Mouse (Mus musculus) NIH3T3 (cell line): Measurements from ENCODE around the gene Dgkd.

ENCODE experiments used
- DNase-seq: peaks from one replicate; pipeline ENCODE4 v3.0.0-alpha.2; 2012; ENCODE audit warnings: low read depth

Gene Dgkd

DNA sequence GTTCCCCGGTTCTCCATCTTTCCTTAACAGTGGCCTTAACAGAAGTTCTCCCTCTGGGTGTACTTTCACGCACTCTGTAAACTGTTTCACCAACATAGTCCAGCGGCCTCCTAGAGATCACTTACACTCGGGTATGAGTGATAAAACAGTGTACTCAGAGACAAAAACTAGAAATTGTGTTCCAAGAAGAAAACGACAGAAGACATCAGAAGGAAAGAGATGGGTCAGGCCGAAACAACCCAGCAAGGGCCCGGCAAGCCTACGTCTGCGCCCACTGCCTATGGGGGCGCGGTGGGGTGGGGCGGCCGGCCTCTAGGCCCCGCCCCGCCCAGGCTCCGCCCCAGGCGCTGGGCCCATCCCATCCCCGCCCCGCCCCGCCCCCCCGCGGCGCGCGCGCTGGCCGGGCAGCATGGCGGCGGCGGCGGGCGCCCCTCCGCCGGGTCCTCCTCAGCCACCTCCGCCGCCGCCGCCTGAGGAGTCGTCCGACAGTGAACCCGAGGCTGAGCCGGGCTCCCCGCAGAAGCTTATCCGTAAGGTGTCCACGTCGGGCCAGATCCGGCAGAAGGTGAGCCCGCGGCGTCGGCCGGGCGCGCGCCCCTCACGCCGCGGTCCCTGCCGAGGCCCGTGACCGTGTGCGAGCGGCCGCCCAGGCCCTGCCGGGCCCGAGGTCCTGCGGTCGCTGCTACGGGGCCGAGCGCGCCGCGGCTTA lies at the start of gene Dgkd:
Gene Dgkd, plus strand, starts transcription at position 396 of the 709 bp plus-strand sequence.
- DNase-seq: peak; percentile 96

DNA sequence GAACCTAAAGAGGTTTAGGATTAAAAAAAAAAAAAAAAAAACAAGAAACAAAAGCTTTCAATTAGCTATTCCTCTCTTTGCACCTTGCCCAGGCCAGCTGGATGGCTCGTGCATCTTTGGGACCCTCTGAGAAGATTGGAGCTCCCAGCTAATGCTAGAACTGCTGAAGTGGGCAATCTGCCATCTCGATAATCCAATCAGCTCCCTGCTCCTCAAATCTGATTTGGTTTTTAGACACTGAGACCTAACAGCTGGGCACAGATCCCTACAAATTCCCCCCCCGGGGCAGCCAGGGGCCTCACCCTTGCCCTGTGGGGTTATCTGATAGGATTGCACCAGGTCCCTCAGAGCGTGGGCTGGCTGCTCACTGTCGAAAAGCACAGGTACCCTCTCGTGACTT lies 49.5 kb upstream of the Dgkd start, which contains the start of gene Sag:
Gene Sag, plus strand, starts transcription at position 105 of the 400 bp plus-strand sequence.
- DNase-seq: no peak

DNA sequence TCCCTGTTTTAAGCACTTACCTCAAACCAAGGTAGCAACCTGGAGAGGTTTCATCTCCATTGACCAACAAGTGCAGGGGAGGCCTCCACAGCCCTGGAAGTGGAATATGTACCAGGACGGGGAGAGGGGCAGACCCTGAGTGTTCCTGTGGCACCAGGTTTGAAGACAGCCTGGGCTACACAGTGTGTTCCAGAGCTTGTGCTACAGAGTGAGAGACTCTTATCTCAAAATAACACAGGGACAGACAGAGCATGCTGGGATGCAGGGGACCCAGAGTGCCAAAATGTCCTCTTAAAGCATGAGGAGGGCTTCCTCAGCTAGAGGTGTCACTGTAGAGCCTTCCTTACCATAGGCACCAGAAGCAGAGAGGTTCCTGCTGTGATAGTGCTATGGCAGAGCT lies 45.3 kb upstream of the Dgkd start:
- DNase-seq: no peak

DNA sequence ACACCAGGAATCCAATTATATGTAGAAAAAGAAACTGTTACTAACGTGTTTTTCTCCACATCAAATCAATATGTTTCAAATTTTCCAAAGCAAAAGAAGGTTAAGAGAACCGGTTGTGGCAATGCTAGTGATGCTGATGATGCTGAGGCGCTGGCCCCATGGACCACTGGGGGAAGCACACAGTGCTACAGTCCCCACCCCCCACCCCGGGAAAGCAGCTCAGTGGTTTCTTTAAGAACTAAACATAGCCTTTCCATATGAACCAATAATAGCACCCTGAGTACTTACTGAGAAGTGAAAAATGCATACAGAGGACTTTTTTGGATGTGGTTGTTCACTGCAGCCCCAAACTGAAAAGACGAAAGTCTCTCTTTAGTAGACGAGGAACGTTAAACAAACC lies 41.7 kb upstream of the Dgkd start:
- DNase-seq: no peak

DNA sequence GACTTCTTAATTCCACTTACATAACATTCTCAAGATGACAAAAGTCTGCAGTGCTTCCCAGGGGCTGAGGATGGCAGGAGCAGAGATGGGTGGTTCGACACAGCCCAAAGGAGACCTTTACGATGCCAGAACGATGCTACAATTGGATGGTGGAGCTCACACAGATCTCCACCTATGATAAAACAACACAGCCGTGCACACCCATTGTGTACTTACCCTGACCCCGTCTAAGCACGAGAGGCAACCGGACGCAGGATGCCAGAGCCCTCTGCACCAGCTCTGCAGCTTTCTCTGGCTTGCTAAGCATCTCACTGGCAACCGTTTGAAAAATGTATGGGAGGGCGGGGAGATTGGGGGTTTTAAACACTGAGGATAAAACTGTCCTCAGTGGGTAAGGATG lies 41.0 kb upstream of the Dgkd start:
- DNase-seq: no peak

DNA sequence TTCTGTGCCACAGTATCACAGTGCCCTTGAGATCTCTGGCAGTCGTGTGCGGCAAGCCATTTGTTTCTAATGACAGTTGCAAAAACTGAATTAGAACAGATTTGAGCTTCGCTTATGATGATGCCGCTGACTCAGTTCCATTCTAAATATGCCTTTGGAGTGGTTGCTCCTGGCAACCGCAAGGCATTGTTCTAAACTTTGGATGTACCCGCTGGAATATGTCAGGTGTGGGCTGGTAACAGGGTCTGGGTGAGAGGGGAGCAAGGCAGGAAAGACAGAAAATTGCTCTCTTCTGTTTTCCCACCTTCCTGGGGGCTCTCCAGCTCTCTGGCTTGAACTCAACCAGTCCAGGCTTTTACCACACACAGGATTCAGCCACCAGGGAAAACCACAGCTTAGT lies 39.9 kb upstream of the Dgkd start:
- no peak for DNase-seq

DNA sequence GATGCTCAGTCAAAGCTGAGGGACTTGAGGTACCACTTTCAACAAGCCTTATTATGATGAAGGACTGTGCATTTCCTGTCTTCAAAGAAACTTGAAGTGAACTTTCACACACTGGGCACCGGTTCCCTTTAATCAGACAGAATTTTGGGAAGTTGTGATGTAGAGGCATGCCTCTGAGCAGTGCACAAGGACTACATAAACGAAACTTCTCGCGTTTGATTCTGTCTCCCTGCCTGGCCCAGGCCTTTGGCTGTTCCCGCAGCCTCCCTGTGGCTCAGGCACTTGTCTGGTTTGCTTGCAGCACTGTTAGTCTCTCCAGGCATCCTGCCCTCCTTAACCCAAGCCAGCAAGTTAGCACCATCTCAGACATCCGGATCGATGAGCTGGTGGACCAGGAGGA lies 39.4 kb upstream of the Dgkd start:
- no peak for DNase-seq

DNA sequence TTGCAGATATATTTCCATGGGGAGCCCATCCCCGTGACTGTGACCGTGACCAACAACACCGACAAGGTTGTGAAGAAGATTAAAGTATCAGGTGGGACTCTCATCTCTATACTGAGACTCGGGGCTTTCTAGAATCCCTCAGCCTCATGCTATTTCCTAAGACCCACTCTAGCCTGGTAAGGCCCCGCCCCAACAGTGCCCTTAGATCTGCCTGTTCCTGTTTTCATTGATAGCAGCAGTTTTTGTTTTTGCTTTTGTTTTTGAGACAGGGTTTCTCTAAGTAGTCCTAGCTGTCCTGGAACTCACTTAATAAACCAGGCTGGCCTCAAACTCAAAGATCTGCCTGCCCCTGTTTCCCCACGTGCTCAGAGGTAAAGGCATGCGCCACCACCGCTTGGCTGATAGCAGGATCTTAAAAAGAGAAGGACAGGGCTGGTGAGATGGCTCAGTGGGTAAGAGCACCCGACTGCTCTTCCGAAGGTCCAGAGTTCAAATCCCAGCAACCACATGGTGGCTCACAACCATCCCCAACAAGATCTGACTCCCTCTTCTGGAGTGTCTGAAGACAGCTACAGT lies 28.6 kb upstream of the Dgkd start:
- no peak for DNase-seq

DNA sequence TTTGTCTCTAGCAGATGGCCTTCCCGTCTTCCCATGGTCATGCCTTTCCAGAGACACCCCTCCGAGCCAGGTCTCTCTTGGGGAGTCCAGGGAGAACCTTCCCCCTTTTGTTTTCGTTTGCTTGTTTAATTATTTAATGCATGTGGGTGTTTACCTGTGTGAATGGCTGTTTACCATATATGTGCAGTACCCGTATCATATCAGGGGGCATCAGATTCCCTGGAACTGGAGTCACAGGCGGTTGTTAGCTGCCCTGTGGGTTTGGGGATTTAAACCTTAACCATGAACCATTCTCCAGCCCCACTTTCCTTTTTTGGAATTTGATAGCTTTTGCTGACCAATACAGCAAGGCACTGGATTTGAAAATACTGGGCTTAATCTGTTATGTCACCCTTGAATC lies 27.8 kb upstream of the Dgkd start:
- no peak for DNase-seq

DNA sequence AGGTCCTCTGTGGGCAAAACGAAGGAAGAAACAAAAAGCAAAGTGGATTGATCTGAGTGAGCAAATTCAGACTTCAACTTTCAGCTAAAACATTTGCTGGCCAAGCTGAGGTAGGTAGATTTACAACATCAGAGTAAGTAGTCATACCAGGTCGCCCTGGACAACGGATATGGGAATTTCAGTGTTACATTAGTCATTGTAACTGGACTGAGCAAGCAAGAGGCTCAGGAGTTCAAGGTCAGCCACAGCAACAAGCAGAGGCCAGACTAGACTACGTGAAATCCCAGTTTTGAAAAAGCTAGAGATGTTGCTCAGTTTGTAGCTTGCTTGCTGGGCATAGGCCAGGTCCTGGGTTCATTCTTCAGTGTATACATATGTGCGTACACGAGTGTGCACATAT lies 27.1 kb upstream of the Dgkd start:
- no peak for DNase-seq

DNA sequence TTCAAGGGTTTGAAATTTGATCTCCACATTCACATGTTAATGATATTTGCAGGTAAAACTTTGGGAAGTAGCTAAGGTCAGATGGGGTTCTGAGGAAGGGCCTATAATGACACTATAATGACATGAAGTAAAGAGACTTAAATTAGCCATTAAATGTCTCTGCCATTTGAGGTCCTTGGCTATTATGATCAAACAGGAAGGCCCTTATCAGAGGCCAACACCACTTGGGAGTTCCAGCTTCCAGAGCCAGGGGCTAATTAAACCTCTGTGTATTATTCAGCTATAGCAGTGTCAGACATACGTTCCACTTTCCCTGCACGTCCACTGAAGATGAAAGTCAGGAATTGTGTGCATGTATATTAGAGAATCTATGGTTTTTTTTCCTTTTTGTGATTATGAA lies 26.6 kb upstream of the Dgkd start:
- DNase-seq: no peak

DNA sequence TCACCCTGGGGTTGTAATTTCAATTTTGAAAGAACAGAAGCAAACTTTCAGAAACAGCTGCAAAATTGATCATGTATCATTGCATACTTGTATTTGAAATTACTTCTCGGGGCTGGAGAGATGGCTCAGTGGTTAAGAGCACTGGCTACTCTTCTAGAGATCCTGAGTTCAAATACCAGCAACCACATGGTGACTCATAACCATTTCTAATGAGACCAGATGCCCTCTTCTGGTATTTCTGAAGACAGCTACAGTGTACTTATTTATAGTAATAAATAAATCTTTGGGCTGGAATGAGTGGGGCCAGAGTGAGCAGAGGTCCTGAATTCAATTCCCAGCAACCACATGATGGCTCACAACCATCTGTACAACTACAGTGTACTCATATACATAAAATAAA lies 25.6 kb upstream of the Dgkd start:
- peak; percentile 56 for DNase-seq

DNA sequence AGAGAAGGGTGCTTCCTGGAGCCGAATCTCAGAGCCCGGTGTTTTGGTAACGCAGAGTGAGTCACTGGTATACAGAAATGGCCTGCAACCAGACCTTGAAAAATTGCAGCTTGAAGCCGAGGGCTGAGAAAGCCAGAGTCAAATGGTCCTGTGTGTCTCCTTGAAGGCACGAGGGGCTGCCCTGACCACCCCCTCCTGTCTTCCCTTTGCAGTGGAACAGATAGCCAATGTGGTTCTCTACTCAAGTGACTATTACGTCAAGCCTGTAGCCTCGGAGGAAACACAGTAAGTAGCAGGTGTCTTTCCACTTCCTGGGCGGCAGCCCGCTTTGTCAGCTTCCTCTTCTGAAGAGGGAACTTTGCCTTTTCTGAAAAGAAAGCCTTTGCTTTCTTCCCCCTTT lies 24.9 kb upstream of the Dgkd start:
- DNase-seq: peak; percentile 14

DNA sequence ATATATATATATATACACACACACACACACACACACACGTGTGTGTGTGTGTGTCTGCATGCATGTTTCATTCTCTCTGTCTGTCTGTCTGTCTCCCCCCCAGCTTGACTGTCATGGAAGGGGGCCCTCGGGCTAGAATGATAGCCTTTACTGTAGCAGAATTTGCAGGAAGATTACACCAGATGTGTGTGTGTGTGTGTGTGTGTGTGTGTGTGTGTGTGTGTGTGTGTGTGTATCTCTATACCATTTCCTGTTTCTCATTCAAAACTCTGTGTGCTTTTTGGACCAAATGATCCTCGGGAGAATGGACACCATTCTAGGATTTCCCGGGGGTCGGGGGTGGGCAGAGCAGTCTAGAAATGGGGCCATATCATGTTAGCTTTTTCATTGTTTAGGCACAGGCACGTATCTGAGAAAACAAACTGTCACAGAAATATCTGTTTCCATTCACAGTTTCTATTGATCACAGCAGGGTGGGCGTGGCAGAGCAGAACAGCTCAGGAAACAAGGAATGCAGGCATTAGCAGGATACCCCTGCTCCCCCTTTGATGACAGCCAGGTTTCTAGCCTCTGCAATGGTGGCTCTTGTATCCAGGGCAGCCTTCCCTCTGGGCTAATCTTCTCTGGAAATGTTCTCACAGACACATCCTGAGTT lies 24.0 kb upstream of the Dgkd start:
- no peak for DNase-seq

DNA sequence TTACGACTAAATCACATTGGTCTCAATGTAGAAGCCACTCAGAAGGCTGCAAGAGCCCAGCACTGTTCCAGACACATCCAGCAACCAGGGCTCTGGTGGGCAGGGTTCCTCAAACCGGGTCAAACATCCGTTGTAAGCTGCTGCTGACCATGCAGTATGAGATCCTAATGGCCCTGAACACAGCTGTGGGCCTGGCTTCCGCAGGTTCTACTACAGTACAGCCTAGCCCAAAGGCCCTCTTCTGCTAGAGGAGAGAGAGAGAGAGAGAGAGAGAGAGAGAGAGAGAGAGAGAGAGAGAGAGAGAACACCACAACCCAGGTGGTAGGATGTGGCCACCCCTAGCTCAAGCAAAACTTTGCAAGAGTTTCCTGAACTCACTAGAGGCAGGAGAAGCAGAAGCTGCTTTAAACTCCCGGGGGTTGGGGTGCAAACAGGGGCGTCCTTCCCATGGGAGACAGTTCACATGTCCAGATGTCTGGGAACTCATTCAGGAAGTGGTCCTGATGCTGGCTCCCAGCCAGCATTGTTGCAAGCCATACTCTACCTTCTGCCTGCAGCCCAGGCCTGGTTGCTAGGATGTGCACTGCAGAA lies 23.4 kb upstream of the Dgkd start:
- DNase-seq: peak; percentile 44

DNA sequence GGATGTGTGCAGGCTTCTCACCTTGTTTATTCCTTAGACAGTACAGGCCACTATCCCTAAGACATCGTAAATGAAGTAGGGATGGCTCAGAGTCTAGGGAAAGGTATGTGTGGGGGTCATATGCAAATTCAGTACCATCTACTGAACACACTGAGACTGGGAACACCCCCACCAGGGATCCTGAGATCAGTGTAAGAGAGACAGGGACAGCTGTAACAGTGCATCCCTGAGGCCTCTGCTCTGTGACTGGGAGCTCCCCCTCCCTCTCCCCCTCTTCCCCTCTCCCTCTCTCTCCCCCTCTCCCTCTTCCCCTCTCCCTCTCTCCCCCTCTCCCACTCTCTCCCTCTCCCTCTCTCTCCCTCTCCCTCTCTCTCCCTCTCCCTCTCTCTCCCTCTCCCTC lies 16.6 kb upstream of the Dgkd start:
- no peak for DNase-seq

DNA sequence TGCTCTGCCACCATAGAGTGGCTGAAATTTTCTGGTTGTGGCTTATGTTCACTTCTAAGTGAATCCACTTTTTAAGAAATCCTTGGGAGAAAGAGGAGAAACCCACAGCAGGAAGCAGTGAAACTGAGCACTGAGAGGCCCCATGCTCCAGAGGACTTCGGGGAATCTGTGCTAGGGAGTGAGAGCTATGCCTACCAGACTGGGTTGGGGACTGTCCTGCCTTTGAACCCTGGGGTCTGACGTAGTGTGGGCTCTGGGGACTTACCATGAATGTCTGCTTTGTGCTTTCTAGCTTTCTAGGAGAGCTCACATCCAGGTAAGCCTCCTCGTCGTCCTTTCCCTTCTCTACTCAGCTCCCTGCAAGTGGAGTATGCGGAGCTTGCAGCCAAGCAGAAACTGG lies 16.1 kb upstream of the Dgkd start:
- DNase-seq: no peak

DNA sequence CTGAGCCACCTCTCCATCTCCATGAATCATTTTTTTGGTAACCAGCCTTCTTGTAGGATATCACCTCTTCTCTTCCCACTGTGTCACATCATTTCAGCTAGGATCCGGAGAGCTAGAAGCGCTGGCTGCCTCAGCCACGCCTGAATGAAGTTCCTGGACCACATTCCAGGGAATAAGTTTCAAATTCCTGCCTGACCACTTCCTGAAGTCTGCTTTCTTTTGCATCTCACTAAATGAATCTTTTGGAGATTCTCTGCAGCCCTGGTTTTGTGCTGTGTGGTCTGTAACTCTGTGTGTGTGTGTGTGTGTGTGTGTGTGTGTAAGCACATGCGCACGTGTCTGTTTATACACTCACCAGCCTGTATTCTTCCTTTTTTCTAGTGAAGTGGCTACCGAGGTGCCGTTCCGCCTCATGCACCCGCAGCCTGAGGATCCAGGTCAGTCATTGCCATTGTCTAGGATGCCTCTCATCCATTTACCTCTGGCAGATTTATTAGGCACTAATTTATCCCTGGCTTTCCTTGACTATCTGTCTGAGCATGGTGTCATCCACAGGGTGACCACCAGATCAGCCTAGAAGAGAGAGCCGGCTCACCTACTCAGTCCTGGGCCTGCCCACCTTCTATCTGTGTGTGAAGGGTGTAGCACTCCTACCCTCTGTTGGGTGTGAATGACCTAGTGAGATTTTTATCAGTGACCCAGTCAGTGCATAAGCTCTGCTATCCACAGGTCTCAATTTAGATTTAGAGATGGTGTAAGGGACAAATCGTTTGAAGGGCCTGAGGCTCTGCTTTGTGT lies 12.5 kb upstream of the Dgkd start:
- peak; percentile 34 for DNase-seq

DNA sequence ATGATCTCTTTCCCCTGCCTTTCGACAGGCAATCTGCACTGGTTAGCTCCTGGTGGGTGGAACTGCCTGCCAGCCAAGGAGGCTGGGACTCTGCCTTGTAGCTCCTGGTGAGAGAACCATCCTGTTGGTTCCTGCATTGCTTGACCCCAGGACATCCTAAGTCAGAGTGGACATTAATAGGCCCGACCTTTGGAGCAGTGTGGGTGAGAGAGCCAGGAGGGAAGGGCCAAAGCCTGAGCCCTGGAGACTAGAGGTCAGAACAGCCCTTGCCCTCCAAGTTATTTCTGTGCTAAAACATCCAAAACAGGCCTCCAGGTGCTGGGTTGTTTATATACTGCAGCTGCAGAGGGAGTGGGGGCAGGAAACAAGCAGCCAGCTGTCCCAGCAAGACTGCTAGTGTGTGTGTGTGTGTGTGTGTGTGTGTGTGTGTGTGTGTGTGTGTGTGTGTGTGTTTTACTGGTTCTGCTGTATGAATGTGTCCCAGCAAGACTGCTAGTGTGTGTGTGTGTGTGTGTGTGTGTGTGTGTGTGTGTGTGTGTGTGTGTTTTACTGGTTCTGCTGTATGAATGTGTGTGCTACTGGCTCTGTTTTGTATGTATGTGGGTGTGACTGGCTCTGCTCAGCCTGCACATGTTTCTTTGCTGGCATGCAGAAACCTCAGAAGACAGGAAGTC lies 6.1 kb upstream of the Dgkd start:
- DNase-seq: peak; percentile 48

DNA sequence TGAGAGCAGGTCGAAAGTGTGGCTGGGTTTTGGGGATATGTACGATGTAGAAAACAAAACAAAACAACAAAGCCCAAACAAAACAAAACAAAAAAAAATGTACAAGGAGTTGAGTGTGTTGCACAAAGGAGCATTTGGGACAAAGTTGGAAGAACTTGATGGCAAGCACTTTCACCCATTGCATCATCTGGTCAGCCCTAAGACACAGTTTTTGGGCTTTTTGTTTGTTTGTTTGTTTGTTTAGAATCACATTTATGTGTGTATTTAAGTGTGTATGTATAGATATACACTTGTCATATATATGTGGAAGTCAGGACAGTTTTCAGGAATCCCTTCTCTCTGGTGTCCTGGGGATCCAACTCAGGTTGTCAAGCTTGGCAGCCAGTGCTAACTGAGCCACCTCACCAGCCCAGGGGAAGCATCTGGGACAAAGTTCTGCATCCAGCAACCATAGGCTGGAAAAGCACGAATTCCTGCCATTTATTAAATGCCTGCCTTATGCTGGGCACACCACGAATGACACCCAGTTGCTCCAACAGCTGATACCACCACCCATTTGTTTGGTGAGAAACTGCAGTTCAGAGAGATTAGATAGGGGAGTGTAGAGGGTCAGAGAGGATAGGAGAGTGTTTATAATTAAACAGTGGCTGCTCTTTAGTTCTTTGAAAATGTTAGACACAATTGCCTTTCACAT lies 5.5 kb upstream of the Dgkd start:
- no peak for DNase-seq
